Mouse (Mus musculus): ENCODE results near the gene Cacna1s.

Cacna1s gene

GRCm38 (mm10) chr1:136137071-136137531, 84.6 kb downstream of the Cacna1s start:
- DNase-seq (ENCODE audit: low spot score in 2 of 2), result peak; percentile 22 to 31

GRCm38 (mm10) chr1:136137575-136137974, 85.0 kb downstream of the Cacna1s start:
- DNase-seq (ENCODE audit: low spot score in 2 of 2), result peak in 1 of 2 experiments; percentile 27

- no peak for DNase-seq (ENCODE audit: low spot score in 2 of 2)
Observed at GRCm38 (mm10) chr1:136138191-136138830, 85.8 kb downstream of the Cacna1s start.

- DNase-seq (ENCODE audit: low spot score in 2 of 2), result peak; percentile 81 to 86
Observed at GRCm38 (mm10) chr1:136139990-136140640, 87.6 kb downstream of the Cacna1s start.

- DNase-seq (ENCODE audit: low spot score in 2 of 2), result peak in 1 of 2 experiments; percentile 26
Observed at GRCm38 (mm10) chr1:136141176-136141950, 88.8 kb downstream of the Cacna1s start.

GRCm38 (mm10) chr1:136142336-136142735, 89.8 kb downstream of the Cacna1s start:
- DNase-seq (ENCODE audit: low spot score in 2 of 2), result no peak

- DNase-seq (ENCODE audit: low spot score in 2 of 2), result no peak
Observed at GRCm38 (mm10) chr1:136143514-136143913, 91.0 kb downstream of the Cacna1s start.

GRCm38 (mm10) chr1:136149702-136150101, 97.2 kb downstream of the Cacna1s start:
- DNase-seq (ENCODE audit: low spot score in 2 of 2), result no peak

GRCm38 (mm10) chr1:136151371-136151770, 98.8 kb downstream of the Cacna1s start:
- DNase-seq (ENCODE audit: low spot score in 2 of 2), result no peak

- DNase-seq (ENCODE audit: low spot score in 2 of 2), result no peak
Observed at GRCm38 (mm10) chr1:136156304-136156703, 103.8 kb downstream of the Cacna1s start.

- DNase-seq (ENCODE audit: low spot score in 2 of 2), result no peak
Observed at GRCm38 (mm10) chr1:136156951-136157350, 104.4 kb downstream of the Cacna1s start.

GRCm38 (mm10) chr1:136159830-136160229, 107.3 kb downstream of the Cacna1s start:
- DNase-seq (ENCODE audit: low spot score in 2 of 2), result no peak

GRCm38 (mm10) chr1:136160297-136160696, 107.7 kb downstream of the Cacna1s start:
- DNase-seq (ENCODE audit: low spot score in 2 of 2), result no peak

GRCm38 (mm10) chr1:136160930-136161329, 108.4 kb downstream of the Cacna1s start:
- no peak for DNase-seq (ENCODE audit: low spot score in 2 of 2)

GRCm38 (mm10) chr1:136161333-136161921, 108.9 kb downstream of the Cacna1s start:
- no peak for DNase-seq (ENCODE audit: low spot score in 2 of 2)

GRCm38 (mm10) chr1:136165436-136165835, 112.9 kb downstream of the Cacna1s start:
- DNase-seq (ENCODE audit: low spot score in 2 of 2), result no peak

GRCm38 (mm10) chr1:136167657-136168056, 115.1 kb downstream of the Cacna1s start:
- DNase-seq (ENCODE audit: low spot score in 2 of 2), result no peak
